Mouse (Mus musculus) spleen, adult 12 weeks (tissue): ENCODE results near the gene Pou2f3.

Experiments used
- DNase-seq: peaks from one replicate; pipeline ENCODE4 v3.0.0; 2022; ENCODE audit warnings: low spot score

The Pou2f3 gene

DNA sequence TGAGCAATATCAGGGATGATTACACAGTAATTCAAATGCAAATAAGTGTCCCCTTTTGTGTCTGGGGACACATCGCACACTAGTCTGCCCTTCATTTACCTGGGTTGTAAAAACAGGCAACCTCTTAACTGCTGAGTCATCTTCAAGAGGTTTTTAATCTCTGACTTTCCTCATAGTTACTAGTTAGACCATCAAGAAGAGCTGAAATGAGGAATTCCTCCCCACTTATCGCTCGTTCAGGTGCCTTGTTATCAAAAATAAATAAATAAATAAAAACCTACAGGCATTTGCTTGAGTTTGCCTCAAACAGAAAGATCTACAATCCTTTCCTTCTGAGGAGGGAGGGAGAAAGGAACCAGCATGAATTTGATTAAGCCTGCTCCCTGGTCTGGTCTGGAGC, 101.4 kb downstream of the Pou2f3 start:
- no peak for DNase-seq

DNA sequence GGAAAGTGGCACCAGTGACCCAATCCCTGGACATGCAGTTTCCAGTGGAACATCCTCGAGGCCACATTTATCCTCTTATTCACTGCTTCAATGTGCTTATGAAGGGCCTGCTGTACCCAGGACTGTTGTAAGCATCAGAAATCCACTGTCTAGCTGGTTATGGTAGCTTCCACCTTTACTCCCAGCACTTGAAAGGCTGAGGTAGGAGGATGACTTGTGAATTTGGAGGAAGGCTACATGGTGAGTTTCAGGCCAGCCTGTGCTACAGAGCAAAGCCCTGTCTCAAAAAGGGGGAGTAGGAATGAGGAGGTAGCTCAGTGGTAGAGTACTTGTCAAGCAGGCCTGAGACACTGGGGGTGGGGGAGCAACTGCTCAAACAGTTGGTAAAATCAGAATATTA, 102.1 kb downstream of the Pou2f3 start:
- DNase-seq: no peak

DNA sequence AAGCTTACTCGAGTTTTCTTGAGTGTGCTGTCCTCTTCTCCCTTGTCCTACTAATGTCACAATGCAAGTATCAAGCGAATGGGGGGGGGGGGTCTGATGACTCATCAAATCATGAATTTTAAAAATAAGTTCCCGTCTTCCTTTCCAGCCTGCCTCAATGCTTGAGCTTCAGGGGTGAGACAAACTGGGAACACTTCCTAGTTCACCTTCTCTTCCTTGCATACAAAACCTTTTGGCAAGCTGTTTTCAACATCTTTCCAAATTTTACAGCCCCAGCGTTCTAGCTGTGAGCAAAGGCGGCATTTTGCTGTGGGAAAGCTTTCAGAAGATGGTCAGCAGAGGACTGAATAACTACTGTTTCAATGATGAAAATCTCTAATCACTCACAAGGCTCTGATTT, 102.6 kb downstream of the Pou2f3 start:
- DNase-seq: no peak

DNA sequence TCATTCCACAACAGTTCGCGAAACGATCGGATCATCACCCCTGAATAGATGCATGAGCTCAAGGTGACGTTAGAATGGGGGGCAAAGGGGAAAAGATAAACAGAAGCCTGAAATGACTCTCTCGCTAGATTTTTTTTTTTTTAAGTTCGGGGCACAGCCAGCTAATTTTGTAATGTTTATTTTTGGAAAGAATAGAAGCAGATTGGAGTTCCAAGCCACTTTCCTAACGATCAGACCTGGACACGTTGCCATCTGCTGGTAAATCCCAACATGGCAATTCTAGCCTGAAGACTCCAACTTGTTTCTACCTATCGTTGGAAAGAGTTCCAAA, 103.0 kb downstream of the Pou2f3 start, which contains the start of gene Arhgef12:
Gene Arhgef12, minus strand, starts transcription at position 53 of the 331 bp plus-strand sequence.
- no peak for DNase-seq

DNA sequence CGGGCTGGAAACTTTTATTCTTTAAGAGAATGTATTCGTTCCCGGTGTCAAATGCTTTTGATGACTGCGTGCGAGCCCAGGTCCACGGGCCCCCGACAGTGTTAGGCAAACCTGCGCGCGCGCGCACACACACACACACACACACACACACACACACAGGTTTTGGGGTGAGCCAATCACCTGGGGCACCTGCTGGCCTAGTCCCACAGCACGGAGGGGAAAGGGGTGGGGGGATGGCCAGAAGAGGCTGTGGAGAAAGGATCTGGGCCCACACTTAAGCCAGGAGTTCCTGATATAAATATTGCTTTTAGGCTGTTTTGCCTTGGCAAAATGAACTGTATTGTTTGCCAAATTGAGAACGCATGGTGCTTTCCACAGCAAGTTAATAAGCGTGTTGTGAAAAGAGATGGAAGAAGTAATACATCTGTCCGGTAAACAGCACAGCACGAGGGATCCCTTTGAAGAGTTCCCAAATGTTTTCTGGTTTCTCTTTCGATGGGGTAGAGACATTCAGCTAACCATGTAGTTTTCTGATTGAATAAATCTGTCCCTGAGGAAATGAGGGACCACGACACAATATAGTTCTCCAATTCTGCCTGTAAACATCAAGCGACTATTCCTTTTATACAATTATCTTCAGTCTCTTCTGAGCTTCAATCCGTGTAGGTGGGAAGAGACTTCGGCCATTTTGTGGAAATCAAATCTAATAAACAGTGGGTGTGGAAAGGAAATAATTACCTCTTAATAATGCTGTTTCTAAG, 103.6 kb downstream of the Pou2f3 start:
- DNase-seq: no peak

DNA sequence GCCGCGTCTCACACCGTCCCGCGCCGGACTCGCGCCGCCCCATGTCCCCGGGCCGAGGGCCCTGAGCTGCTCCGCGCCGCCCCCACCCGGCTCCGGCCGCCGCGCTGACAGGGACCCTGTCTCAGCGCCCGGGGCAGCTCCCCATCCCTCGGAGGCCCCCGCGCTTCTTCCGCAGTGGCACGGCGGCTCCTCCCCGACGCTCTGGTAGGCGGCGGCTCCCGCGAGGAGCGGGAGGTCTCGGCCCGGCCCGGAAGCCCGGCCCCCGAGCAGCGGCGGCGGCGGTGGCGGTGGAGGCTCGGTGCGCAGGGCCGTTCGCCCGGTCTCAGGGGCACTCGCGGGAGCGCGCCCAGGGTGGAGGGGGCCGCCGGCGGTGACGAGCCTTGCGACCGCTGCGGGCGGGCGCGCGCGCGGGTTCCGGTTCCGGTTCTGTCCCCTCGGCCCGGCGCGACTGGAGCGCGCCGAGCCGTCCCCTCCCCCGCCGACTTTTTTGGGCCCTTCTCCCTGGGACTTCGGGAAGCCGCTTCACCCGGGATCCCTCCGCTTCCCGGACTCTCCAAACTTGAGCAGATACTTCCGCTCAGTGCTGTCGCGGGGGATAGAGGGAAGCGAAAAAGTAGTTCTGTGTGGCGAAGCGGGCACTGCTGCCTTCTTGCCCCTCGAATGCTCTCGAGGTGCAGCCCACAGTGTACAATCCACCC, 104.4 kb downstream of the Pou2f3 start:
- peak; percentile 69 for DNase-seq

DNA sequence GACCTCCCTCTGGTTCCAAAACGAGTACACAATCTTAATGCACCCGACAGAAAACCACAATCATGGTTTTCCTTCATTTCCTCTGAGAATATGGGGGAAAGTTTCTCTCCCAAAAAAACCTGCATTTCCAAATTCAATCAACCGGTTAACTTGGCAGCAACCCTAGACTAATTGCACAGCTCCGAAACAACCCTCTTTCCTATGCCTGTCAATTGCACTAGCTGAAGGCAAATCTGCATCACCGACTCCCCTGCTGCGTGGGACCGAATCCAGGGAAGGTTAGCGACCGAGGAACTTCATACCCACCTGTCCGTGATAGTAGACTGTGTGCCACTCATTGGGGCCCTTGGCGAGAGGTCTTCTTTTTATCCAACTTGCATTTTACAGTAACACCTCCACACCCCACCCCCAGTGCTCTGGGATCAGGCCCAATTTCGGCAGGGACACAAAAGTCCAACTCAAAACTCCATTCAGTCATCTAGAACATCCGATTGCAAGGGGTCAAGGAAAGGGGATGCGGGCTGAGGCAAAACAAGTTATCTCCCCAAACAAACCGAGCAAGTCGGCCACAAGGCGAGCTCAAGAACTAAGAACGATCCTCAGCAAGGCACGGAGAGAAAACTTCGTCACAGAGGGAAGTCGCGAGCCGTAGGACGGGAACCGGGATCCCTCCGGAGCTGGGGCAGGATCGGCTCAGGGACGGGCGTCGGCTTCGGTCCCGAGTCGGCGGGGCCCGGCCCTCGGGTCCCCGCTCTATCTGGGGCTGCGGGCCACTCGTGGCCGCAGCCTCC, 105.1 kb downstream of the Pou2f3 start:
- peak; percentile 51 for DNase-seq

DNA sequence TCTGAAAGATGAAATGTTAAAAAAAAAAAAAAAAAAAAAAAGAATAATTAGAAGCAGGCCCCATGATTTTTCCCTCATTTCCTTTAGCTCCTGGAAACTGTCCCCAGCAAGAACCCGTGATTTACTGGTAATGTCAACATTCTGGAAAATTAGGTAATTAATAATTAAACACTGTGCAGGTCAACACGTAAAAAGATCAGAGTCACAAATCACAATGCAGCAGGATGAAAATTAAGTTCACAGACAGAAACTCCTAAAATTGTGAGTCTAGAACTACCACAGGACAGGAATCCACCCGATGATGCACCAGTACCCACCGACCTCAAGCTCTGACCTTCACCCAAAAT, 105.7 kb downstream of the Pou2f3 start:
- DNase-seq: no peak

DNA sequence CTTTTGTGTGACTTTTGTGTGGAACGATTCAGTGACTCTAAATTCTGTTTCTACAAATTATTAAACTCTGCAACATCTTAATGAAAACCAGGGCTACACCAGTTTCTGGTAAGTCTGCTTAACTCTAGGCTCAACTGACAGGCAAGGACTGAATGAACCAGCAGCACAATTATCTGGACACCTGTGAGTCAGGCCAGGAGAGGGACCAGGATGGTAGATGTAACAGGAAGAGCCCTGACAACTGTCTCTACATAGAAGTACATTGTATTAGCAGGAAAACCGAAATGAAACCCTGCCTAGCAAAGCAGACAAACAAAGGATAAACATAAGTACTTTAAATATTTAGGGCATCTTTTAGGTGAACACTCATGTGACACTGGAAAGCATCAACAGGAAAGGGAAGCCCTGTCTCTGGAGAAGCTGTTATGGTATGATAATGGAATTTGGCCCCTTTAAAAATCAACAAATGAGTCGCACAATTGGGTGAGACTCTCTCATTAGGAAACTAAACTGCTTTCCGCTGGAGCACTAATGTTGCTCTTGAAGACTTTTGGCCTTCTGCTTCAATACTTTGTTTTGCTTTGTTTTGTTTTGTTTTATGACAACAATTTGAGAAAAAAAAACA, 106.4 kb downstream of the Pou2f3 start:
- DNase-seq: no peak

DNA sequence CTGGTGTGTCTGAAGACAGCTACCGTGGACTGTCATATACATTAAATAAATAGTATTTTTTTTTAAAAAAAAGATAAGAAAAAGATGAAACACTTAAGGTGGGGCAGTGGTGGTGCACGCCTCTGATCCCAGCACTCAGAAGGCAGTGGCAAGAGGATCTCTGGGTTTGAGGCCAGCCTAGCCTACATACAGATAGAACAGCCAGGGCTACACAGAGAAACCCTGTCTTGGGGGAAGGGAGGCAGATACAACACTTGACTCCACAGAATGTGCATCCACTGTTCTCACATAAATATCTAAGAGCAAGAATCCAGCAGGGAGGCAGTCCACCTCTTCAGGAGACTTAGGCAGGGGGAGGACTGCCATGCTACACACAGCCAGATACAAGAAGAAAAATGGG, 107.2 kb downstream of the Pou2f3 start:
- peak; percentile 27 for DNase-seq

DNA sequence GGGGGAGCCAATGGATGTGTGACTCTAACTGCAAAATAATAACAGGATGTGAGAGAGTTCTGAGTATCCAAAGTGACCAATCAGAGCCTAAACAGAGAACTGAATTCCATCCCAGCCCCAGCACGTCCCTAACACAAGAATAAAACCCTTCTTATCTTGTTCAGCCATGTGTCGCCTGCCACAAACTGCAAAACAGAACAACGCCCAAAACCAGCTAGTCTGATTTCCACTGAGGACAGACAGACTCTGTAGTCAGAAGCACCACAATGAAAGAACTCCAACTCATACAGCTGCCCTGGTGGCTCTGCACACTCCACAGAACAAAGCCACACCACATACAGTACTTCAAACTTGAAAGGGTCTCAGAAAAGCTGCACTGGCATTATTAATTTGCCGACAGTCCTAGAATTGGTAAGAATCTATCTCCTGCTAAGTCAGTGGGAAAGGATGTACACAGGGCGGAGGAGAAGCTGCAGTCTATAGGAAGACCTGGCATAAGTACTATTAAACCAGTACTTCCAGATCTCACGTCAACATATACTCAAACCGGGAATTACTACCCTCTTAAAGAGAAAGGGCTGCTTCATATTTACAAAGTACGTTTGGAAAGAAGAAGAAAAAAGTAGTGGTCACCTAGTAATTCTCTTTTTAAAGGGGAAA, 108.1 kb downstream of the Pou2f3 start:
- DNase-seq: peak; percentile 70

DNA sequence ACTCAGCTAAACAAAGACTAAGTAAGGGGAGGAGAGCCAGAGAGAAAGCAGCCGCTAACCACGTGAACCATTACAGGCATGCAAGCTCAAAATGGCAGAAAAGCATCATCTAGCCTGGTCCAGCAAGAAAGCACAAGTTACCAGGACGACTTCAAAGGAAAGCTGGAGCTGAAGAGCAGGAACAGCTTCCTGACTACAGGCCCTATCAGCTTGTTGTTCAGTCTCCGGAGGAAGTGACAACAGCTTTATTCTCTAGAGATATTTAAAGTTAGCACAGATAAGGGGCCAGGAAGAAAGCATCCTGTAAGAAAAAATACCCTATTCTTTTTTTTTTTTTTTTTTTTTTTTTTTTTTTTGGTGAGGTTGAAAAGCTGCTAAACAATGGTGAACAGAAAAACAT, 111.2 kb downstream of the Pou2f3 start:
- DNase-seq: no peak

DNA sequence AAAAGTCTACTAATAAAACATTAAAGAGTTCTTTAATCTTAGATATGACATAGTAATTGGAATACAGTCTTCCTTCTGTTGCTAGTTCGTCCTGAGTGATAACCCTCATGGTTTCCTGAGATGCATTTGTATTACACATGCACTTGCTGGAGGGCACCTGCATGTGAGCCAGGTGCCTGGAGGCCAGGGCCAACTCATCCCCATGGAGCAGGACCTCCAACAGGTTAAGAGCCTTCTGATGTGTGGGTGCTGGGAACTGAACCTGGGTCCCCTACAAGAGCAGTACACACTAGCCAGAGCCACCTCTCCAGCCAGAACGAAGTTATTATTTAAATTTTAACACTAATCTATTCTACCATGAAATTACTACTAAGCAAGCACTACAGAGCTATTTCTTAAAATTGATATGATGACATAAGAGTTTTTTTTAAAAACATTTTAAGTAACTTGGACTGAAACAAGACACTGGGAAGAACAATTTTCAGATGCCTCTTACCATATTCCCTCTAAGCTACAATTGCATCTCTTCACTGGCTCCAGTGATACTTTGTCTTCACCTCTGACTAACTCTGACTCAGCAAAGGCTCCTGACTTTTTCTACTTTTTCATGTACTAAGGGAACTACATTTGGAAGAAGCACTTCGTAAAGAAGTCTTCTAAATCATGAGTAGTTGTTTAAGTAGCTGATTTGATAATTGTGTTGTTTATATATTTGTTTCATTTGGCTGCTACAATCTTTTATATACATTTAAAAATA, 112.2 kb downstream of the Pou2f3 start:
- DNase-seq: no peak

DNA sequence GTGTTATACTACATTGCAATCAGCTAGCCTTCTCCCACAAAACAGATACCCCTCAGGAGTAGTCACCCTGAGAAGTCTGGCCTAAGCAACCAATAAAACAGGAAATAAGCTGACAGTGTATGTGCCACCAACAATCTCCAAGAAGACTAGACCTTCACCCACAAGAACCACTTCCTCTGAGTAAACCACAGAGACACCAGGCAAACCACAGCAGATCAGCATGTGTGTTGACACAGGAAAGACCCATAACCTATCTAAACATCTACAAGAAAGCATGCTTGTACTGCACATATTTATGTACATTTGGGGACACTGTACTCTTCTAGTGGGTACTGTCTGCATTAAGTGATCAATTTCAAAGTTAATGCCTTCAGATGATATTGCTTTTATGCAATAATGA, 113.8 kb downstream of the Pou2f3 start:
- no peak for DNase-seq

DNA sequence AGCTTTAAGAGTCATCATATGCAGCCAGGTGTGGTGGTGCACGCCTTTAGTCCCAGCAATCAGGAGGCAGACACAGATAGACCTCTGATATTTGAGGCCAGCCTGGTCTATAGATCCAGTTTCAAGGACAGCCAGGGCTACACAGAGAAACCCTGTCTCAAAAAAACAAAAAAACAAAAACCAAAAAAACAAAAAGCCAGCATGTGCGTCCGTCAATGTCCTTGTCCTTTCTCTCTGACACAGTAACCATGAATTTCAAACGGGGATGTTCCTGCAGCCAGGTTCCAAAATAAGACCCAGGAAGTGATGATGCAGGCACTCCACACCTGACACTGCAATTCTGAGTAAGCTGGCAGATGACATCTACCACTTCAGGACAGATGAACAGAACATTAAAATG, 115.3 kb downstream of the Pou2f3 start:
- DNase-seq: no peak

DNA sequence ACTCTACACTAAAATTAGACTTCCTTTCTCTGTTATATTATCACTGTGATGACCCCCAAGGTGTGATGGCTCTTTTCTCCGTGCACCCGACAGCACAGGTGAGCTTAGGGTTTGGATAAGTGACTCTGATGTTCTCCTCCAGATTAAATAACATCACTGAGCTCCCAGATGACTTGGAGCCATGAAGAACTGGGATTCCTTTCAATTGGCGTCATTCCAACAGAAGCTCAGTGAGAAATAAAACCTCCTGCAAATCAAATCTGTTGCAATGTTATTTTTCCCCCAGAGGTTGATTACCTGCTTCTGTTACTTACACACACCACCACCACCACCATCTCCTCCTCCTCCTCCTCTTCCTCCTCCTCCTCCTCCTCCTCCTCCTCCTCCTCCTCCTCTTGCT, 116.4 kb downstream of the Pou2f3 start:
- no peak for DNase-seq

DNA sequence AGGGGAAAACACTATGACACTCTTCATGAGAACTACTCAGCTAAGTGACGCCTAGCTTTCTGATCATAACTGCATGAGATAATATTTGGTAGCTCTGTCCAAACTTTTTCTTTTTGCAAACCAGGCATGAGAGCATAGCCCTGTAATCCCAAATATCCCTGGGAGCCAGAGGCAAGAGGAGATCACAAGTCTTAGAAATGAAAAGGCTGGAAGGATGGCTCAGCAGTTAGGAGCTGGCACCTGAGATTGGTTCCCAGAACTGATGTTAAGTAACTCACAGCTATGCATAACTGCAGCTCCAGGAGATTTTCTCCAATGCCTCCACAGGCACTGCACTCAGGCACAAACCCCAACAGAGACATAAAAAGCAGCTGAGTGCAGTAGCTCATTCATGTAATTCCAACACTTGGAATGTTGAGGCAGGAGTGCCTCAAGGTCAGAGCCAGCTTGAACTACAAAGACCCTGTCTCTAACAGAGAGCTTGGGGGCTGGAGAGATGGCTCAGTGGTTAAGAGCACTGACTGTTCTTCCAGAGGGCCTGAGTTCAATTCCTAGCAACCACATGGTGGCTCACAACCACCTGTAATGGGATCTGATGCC, 124.4 kb downstream of the Pou2f3 start:
- no peak for DNase-seq

DNA sequence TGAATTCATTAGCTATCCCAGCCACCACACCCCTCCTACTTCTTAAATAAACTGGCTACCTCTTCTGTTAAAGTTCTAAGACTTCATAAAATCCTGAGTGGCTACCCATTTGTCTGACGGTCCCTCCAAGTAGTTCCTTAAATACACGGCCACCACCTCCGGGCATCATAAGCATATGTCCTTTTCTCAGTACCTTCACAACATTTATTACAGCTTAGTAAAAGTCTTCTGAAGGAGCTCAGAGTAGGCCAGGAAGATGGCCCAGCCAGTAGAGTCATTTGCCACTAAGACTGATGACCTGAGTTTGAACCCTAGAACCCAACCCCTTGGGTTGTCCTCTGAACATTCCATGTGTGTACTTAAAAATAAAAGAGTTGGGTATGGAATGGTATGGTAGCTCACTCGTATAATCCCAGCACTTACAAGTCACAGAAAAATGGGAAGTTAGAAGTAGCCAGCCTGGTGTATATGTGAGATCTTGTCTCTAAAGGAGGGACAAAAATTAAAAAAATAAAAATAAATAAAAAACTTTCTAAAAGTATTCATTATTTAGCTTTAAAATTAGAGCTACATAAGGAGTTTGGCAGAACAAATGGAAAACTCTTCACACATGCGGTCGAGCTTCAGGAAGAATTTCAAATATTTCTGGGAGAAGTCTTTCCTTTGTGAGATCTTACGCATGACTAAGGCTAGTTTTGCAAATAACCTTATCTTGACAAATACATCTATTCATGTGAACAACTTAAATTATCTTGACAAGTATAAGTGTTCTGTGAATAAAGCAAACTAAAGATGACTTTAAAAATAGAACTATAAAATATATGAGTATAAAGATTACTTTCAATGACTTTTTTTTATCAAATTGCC, 125.4 kb downstream of the Pou2f3 start:
- DNase-seq: no peak

DNA sequence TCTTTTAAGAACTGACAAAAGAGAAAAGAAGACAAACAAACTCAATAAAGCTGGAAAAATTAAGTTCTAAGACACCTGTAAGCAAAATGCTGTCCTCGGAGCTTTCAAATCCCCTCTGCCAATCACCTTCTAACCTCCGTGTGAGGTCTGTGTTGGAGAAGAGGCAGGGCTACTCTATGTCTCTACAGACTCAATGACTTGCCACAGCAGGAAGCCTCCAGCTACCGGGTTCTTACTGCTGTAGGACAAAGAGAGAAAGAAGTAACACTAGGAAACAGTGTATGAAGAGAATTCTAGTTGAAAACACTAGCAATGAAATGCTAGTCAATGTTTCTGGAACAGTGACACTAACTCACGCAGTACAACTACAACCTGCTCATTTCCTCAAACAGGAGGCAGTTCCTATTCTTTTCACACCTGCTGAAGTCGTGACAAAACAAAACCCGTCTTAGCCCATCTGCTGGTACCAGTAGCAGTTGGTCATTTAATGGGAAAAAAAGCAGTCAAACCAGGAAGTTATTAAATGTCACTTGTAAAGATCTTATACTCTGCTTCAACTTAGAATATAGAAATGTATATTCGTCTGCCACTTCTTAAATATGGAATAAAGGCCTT, 126.6 kb downstream of the Pou2f3 start:
- DNase-seq: no peak

DNA sequence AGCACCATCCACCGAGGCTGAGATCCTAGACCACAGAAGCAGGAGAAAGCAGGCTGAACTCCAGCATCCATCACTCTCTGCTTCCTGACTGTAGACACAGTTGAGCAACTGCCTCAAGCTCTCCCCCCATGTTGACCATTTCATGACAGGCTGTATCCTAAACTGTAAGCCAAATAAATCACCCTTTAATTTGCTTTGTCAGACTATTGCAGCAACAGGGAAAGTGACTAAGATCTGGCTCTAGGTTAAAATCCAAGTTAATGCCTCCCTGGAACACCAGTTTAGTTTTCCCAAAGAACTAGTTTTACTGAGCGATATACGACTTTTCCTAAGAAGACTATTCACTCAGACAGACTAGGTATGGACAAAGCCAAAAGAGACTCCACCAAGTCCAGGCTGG, 131.5 kb downstream of the Pou2f3 start:
- no peak for DNase-seq
